Mouse (Mus musculus) ovary, postnatal 14 days (tissue): ENCODE measurements around the gene 2310079G19Rik.

Experiments used
- DNase-seq: peaks from one replicate; pipeline ENCODE4 v3.0.0; 2022; ENCODE audit warnings: low spot score

2310079G19Rik gene

DNA sequence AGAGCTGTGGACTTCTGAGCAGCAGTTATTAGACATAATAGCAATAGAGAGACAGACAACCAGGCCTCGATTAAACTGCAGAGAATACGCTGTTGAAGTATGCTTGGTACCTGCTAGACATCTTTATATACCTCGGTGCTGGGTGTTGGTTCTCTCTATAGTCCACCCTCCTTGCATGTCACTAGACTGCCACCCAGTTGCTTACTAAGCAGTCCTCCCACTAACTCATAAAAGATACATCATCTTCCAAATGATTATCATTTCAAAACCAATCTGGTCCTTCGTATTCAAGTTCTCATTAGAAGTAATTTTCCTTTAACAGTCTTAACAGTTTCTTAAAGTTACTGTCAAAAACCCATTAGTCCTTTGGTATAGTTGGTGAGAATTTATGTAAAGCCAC lies at the start of gene 2310079G19Rik:
Gene 2310079G19Rik, minus strand, starts transcription at position 101 of the 400 bp plus-strand sequence.
- no peak for DNase-seq

DNA sequence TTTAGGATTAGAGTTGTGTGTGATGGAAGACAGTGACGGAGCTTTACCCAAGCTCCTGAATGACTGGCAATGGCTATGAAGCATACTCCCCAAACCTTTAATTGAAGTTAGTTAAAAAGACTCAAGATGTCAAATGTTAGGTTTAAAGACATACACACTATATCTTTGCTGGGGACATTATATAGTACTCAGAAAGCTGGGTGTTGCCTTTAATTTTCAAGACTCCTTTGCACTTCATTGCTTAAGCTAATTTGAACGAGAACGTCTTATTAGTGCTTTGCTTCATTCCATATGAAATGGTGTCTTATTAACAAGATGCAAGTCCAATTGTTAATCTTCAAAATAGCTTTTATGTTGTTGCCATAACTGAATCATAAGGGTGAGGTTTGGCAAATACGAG lies 44.1 kb upstream of the 2310079G19Rik start, which contains the start of gene Krtap27-1:
Gene Krtap27-1, minus strand, starts transcription at position 101 of the 400 bp plus-strand sequence.
- no peak for DNase-seq

DNA sequence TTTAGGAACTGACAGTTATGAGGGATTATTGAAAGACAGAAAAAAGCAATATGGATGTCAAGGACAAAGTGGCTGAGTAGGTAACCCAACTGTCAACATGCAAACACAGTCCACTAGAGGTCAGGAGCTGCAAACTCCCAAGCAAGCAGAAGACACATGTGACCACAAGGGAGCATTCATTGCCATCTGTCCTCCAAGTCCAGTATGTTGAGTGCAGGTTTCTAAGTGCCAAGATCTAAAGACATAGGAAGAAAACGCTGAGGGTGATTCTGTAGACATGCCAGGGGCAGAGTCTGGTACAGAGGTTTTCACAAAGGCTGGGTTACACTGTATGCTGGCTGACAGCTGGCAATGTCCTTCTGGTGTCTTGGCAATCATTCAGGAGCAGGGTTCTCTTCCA lies 30.0 kb upstream of the 2310079G19Rik start:
- no peak for DNase-seq

DNA sequence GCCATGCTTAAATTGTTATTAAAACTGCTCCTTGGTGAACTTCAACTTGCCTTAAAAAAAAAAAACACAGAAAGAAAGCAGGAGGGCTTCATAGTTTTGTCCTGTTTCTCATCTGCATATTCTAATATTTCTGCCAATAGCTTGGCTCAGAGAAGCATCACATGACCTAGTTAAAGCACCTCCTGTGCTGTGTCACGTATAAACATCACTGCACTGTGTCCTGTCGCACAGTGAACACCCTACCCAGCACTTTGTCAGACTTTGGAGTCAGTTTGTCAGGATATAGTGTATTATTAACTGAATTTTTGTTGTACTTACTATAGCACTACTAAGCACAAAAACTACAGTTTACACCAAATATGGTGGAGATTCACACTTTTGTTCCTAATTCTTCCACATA lies 24.5 kb upstream of the 2310079G19Rik start:
- no peak for DNase-seq

DNA sequence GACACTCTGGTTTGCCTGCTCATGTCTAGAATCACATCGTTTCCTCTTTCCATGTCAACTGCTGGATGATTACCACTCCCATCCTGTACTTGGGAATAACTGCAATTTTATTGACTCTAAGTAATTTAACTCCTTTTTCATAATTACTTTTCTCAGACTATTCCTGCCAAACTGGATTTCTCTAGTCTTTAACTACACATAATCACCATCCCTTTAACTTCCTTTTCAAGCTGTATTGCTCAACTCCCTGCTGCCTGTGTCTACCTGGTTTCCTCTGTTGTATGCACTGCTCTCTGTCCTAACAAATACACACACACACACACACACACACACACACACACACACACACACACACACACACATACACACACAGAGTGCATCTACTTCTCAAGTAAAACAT lies 23.6 kb upstream of the 2310079G19Rik start:
- DNase-seq, result no peak

DNA sequence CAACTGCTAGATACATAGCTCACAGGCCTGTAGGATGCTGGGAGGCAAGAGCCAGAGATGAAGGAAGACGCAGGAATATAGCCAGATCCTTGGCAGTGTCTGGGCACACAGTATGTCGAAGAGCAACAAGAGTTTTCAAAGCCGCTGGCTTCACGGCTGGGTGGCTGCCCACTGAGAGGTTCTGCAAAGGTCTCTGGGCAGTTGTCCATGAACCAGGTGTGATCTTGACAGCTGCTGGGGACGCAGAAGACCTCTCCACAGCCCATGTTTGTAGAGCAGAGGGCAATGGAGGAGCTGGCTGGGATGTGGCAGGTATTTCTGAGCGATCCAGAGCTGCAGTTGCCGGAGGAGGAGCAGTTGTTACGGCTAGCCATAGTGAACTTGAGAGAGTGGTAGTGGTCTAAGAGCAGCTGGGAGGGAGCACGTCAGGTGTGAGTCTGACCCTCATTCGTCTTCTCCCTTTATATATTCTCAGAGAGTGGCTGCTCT lies 19.9 kb upstream of the 2310079G19Rik start, which contains the start of gene Krtap26-1:
Gene Krtap26-1, minus strand, starts transcription at position 439 of the 489 bp plus-strand sequence.
- no peak for DNase-seq

DNA sequence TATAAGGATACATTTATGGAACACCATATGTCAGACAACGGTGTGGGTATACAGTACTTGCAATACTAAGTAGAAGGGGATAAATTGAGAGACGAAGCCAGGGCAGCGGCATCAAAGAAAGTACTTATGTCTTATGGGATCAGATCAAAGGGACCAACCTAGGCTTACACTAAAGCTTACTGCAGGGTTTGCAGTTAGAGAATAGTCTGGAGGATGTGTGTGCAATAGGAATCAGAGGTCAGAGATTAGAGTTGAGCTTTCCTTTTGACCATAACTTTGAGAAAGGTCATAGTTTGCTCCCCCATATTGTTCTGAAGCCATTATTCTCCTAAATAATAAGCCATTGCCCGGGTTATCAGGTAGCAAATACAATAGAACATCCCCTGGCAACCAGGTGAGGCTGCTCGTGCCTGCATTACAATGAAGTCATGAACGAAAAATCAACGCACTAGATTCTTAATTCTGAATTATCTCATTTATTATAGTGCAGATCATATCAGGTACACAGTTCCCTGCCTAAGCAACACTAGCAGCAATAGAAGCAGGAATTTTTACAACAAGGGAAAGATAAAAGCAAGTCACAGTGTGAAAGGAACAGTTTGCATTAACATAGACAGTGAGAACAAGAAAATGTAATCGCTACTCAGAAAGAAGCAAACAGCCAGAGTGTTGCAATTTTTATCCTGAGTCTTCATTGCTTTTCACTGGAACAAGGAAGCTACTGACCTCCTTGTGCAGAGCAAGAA lies 19.1 kb upstream of the 2310079G19Rik start:
- DNase-seq, result no peak

DNA sequence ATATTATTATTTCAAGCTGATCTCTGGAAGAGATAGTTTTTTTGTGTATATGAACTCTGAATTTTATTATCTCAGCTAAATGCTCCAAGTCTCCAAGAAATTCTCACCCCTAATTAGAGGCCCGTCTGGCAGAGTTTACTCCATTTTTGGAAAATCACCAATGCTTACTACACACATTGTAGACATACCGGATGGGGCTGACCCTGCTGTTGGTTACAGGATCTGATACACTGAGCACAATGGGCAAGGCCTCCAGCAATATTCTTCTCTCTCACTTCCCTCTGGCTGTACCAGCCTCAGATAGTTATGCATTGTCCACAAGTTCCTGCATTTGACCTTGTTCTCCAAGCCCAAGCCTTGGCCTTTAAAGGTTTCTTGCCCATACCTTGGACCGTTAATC lies 12.6 kb upstream of the 2310079G19Rik start:
- DNase-seq, result no peak

DNA sequence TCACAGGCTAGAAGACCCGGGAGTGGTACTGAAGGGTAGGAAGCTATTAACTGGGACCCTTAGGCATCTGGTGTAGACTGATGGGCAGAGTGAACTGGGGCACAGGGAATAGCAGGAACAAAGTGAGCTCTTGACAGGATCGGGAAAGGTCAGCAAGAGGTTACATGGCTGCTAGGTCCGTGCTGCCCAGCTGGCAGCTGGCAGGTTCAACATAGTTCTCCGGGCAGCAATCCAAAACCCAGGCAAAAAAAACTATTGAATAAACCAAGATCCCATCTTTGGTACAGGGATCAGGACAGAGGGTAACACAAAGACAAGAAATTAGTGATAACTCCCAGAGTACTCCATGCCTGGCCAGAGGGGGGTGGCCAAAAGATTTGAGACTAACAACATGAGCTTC lies 7.7 kb upstream of the 2310079G19Rik start:
- DNase-seq, result no peak

DNA sequence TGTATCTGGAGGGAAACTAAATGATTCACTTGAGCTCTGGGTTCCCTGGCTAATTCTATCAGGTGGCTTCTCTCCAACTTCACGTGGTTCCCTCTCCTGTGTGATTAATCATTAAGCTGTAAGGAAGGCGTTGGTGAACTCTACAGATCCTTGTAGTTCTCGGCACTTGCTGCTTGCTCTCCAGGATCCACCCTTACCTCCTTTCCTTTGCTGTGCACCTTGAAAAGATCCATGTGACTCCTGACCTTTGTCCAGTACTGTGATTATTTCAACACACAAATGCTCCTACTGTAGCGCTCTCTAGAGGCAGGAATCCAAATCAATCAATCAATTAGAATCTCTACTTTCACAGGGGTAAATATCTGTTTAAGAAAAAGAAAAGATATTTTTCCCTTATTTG lies 4.0 kb upstream of the 2310079G19Rik start:
- DNase-seq, result no peak

DNA sequence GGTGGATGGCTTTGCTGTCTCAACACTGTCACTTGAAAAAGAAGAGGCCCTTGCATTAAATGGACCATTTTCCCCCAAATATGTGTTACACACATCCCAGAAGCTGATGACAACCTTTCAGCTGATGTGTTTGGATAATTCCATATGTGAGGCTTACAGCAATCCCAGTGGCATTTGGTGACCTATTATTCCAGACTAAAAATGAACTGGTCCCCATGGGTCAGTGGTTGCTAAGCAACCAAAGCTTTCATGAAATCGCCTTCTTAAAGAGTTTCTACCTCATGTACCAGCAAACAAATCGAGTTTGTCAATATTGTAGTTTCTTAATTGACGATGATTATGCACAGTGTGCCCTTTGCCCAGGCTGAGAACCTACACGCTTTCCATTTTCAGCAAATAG lies 14.8 kb downstream of the 2310079G19Rik start:
- no peak for DNase-seq

DNA sequence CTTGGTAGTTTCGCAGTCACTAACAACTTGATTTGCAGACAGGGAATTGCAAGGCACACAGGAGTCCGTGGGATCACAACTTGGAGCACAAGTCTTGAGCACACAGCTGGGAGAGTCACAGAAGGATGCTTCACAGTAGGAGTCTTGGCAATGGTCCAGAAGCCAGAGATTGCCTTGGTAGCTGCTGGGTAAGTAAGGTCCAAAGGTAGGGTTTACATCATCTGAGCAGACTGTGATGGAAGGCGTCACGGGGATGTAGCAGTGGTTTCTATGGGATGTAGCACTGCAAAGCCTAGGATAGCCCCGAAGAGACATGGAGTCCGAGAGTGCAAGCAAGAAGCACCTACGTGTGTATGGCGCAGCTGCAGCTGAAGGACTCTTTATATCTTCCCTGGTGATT lies 15.5 kb downstream of the 2310079G19Rik start, which contains the start of gene Krtap24-1:
Gene Krtap24-1, minus strand, starts transcription at position 358 of the 400 bp plus-strand sequence.
- no peak for DNase-seq

DNA sequence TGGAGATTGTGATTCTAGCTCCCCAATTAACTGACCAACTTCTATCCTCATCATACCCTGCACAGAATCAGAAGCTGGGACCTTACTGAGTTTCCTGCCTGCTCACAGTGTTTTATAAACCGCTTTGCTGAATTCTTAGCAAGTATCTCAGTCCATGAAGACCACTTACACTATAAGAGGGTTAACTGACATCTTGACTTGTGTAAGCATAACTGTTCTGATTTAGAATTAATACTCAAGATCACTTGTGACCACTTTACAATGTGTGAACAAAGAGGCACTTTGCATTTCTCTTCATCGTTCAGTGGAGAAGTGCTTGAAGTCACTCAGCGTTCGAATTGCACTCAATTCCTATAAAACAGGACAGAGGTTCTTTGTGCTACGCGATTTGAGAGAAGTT lies 22.9 kb downstream of the 2310079G19Rik start:
- no peak for DNase-seq

DNA sequence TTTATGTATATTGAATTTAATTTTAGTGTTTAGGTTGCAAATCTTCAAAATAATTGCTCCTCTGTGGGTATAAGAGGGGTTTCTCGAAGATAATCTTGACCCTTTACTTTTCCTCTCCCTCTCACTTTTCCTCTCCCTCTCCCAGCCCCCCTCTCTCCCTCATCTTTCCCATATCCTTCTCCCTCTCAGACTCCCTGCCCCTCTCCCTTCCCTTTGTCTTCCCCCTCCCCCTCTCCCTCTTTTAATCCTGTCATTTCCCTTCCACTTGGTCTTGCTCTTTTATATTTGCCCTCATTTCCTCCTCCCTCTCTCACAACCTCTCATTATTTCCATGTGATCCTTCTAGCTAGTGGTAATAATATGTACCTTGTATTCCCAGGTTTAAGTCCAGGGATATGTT lies 25.0 kb downstream of the 2310079G19Rik start:
- DNase-seq, result no peak

DNA sequence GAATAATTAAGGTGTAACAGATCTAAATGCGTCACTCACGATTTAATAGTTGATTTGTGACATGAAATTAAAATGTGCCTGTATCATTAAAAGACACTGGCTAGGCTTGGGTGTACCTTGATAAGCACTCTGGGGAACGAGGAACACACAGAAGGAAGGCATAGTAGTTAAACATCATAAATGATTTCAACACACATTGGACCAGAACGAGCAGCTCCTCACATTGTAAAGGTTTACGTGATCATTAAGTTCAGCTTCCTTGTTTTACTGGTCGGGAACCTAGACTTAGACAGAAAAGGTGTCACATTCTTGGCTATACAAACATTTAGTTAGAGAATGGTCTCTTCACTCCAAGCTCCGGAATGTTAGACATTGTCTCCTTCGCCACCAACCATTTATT lies 27.2 kb downstream of the 2310079G19Rik start:
- no peak for DNase-seq

DNA sequence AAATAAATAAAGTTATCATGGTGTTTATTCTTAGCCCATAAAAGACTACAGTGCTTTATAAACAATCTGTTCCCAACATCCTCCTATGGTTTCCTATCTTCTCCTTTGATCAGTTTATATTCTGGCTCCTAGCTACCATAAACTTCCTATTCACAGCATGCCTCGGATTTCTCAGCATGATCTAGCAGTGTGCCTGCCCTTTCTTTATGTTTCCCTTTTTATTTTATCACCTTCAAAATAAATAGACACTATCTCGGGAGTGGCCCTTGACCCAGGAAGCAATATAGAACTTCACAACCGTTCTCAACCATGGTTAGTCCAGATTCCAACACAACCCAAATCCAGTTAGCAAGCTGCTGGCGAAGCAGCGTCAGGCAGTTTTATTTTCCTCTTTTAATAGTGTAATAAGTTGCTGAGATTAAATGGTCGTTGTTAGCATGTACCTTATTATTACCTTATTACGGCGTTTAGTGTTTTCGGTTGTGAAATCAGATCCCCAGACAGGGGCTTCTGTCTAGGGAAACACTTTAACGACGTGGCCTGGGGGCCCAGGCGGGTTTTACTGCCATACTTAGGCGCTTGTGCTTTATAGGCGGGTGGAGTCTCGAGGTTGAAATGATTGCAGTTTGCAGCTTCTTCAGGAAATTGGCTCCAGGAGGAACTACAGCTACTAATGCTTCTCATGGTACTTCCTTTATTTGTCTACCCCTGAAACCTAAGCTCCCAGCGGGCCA lies 27.8 kb downstream of the 2310079G19Rik start:
- no peak for DNase-seq

DNA sequence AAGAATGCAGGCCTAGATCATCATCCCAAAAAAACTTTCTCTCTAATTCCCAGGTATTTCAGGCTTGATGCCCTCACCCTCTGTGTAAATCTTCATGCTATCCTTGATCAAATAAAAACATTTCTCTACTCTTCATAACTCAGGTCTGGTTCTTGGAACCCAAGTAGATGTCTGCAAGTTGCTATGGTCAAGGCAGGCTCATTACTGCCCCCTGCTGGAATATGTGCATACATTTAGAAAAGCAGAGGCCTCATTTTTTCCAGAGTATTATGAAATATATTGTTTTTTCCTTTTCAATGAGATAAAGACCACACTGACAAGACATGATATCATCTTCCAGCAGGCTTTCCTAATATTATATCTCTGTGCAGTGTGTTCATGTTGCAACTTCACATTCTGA lies 34.7 kb downstream of the 2310079G19Rik start:
- DNase-seq, result peak; percentile 3

DNA sequence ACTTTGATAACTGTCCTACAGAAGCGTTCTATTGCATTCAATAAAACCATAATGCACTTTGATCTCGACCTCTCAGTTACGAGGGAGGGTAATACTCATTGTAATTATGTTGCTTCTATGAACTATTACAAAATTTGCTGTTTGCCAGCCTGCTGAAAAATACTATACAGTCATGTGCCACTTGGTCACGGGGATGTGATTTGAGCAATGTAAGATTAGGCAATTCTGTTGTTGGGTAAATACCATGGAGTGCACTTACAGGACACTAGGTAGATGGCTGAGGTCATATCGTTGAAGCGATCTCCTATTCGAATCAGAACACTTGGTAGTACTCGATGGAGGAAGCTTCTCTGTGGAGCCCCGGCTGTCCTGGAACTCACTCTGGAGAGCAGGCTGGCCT lies 44.1 kb downstream of the 2310079G19Rik start:
- no peak for DNase-seq
